Mouse (Mus musculus) bone marrow, adult 2 months (tissue): ENCODE results near the gene E330017A01Rik.

ENCODE experiments used
- CTCF ChIP-seq: fragments of 200-500 bp; IDR thresholded peaks from 2 replicates; pipeline ENCODE4 v1.5.1; 2011; ENCODE audit warnings: low read length, control low read depth; ENCODE audit not compliant: control insufficient read depth, insufficient read depth
- POLR2A ChIP-seq: fragments of 200-500 bp; IDR thresholded peaks from 2 replicates; pipeline ENCODE4 v1.6.1; 2011; ENCODE audit warnings: low read depth, mild to moderate bottlenecking, control low read depth, low read length, borderline replicate concordance; ENCODE audit not compliant: control insufficient read depth

DNA sequence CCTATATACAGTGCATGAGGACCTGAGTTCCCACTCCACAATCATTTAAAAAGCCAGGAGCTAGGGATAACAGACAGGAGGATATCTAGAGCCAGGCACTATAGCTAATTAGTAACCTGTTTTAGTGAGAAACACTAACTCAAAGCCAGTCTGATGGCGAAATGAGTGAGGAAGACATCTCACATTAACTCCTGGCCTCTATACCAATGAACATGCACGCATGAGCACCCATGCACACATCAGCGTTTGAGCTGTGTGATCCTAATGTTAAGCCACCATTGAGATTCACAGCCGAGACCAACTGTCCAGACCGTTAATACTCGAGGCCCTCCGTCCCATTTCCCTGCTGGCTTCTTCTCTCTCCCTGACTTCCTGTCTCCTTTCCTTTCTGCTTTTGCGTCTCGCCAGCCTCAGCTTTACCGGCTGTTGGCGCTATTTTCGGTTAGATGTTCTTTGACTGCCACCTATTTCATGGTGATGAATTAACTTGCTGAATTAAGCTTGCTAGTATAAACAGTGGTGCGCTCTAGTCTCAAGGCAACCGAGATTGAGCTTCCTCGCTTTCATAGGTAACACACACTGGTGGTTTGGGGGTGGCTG lies 35.4 kb upstream of the E330017A01Rik start:
- no peak for TF ChIP-seq POLR2A
- no peak for TF ChIP-seq CTCF
